Mouse (Mus musculus): ENCODE results near the gene Malrd1. TPM values are rescaled to one million over a fixed set of nuclear protein-coding genes. Genes with fewer than 3 reads are reported as not detected.
"Not testable (repeated sequence)": the region's sequence is repeated elsewhere in the genome, so short reads cannot be mapped to it uniquely, and the experiment has no call there.

Gene Malrd1
- polyA plus RNA-seq, 1 experiment: not detected

DNA sequence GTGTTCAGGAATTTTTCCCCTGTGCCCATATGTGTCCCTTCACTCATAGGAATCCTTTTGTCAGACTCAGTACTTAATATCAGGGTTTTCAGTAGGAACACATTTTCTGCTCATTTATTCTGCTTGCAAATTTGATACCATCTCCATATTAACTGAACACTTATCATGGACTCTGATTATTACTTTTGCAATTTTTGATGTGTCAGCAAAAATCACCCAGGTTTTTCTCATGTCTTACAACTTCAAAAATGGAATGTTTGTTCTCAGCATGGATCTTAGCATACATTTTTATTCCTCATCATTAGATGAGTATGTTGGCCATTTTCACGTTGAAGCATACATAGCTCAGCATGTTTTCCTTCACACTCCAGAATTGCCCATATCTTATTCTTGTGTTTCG is 258.5 kb downstream of the Malrd1 start:
- TF ChIP-seq GATA1 (IDR thresholded peaks at IDR 0.05; ENCODE audit: borderline replicate concordance, low read length) (no peak), FLI1 (IDR thresholded peaks at IDR 0.05; ENCODE audit: low read length) (no peak)
- H3K9me3 ChIP-seq: peaks cover 13% of the 10 kb centered on the region
- H3K4me3 ChIP-seq (replicated peaks): no peak overlapping the region
- H3K27me3 ChIP-seq (replicated peaks): no peaks in the 10 kb centered on the region
- H3K36me3 ChIP-seq (replicated peaks; ENCODE audit: low read length): no peaks in the 10 kb centered on the region
- H3K4me1 ChIP-seq: no peaks in the 10 kb centered on the region

DNA sequence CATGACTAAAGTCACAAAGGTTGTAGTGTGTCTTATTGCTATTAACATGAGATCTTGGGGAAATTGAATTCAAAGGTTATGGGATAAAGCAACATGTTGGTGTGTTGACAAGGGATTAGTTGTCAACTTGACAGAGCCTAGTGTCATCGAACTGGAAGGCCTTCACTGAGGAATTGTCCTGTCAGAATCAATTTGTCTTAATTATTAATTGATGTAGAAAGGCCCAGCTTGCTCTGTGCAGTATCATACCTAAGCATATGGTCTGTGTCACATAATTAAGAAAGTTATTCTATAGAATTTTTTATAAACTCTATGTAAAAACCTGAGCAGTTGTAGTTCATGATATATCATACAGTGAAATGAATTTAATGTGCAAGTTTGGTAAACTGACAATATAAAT is 289.4 kb downstream of the Malrd1 start:
- Histone ChIP-seq H3K9me3 (no peaks in the 10 kb centered on the region), H3K36me3 (replicated peaks; ENCODE audit: low read length) (no peaks in the 10 kb centered on the region), H3K4me1 (no peaks in the 10 kb centered on the region), H3K4me3 (replicated peaks) (no peak overlapping the region), H3K27me3 (replicated peaks) (no peaks in the 10 kb centered on the region)
- TF ChIP-seq FLI1 (IDR thresholded peaks at IDR 0.05; ENCODE audit: low read length): no peak
- no peak for TF ChIP-seq GATA1 (IDR thresholded peaks at IDR 0.05; ENCODE audit: borderline replicate concordance, low read length)

DNA sequence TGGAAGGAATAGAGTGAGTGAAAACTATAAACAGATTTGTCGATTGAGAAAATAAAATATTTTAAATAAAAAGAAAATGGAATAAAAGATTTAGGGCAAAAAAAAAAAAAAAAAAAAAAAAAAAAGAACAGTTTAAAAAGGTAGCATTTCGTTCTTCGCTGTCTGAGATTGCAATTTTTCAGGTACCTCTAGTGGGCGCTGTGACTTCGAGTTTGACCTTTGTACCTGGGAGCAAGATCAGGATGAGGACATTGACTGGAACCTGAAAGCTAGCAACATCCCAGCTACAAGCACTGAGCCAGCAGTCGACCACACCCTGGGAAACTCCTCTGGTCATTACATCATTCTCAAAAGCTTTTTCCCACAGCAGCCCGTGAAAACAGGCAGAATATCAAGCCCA is 343.1 kb downstream of the Malrd1 start:
- Histone ChIP-seq H3K4me1 (no peaks in the 10 kb centered on the region), H3K4me3 (replicated peaks) (no peak overlapping the region), H3K9me3 (no peaks in the 10 kb centered on the region), H3K36me3 (replicated peaks; ENCODE audit: low read length) (no peaks in the 10 kb centered on the region), H3K27me3 (replicated peaks) (no peaks in the 10 kb centered on the region)
- TF ChIP-seq FLI1 (IDR thresholded peaks at IDR 0.05; ENCODE audit: low read length): no peak
- no peak for TF ChIP-seq GATA1 (IDR thresholded peaks at IDR 0.05; ENCODE audit: borderline replicate concordance, low read length)

DNA sequence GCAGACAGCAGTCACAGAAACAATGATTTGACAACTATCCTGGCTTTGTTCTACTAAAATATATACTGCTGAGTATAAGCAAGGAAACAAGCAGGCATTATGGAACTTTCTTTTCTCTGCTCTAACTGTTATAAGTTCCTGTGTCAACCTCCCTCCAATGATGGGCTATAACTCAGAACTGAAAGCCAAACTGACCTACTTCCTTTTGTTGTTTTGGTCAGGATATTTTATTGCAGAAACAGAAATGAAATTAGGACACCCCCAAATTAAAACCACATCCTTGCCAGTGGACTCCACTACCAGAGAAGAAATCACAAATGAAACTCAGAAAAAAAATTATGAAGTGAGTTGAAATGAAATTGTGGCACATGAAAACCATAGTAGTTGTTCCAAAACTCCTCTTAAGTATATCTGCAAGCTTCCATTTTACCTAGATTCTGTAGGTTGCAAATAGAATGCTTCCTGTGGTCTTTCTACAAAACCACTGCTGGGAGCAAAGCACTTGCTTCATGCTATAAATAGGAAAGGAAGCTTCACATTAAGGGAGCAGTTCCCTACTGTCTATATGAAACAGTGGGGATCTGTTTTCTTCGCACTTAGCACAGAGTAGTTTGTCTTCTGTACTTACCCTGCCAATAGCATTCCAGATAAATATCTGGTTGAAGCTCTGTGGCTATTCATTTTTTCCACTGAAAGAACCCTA is 367.3 kb downstream of the Malrd1 start:
- H3K27me3 ChIP-seq (replicated peaks): no peaks in the 10 kb centered on the region
- H3K36me3 ChIP-seq (replicated peaks; ENCODE audit: low read length): no peaks in the 10 kb centered on the region
- H3K4me1 ChIP-seq: peaks cover 3% of the 10 kb centered on the region; the same call in 1 of the 2 replicates
- no peak for TF ChIP-seq FLI1 (IDR thresholded peaks at IDR 0.05; ENCODE audit: low read length)
- no peak for TF ChIP-seq GATA1 (IDR thresholded peaks at IDR 0.05; ENCODE audit: borderline replicate concordance, low read length)
- no peak overlapping the region for H3K4me3 ChIP-seq (replicated peaks)
- no peaks in the 10 kb centered on the region for H3K9me3 ChIP-seq

GRCm38 (mm10) chr2:15925432-15925831 is 399.2 kb downstream of the Malrd1 start:
- Histone ChIP-seq H3K36me3 (replicated peaks; ENCODE audit: low read length) (no peaks in the 10 kb centered on the region), H3K4me3 (replicated peaks) (no peak overlapping the region), H3K4me1 (no peaks in the 10 kb centered on the region), H3K9me3 (no peaks in the 10 kb centered on the region), H3K27me3 (replicated peaks) (no peaks in the 10 kb centered on the region)
- TF ChIP-seq GATA1 (IDR thresholded peaks at IDR 0.05; ENCODE audit: borderline replicate concordance, low read length) (no peak), FLI1 (IDR thresholded peaks at IDR 0.05; ENCODE audit: low read length) (no peak)

GRCm38 (mm10) chr2:15926041-15926440 is 399.8 kb downstream of the Malrd1 start:
- Histone ChIP-seq H3K27me3 (replicated peaks) (no peaks in the 10 kb centered on the region), H3K36me3 (replicated peaks; ENCODE audit: low read length) (no peaks in the 10 kb centered on the region), H3K9me3 (no peaks in the 10 kb centered on the region), H3K4me1 (no peaks in the 10 kb centered on the region), H3K4me3 (replicated peaks) (no peak overlapping the region)
- no peak for TF ChIP-seq GATA1 (IDR thresholded peaks at IDR 0.05; ENCODE audit: borderline replicate concordance, low read length)
- no peak for TF ChIP-seq FLI1 (IDR thresholded peaks at IDR 0.05; ENCODE audit: low read length)

- Histone ChIP-seq H3K27me3 (replicated peaks) (no peaks in the 10 kb centered on the region), H3K4me1 (no peaks in the 10 kb centered on the region), H3K9me3 (no peaks in the 10 kb centered on the region), H3K4me3 (replicated peaks) (no peak overlapping the region), H3K36me3 (replicated peaks; ENCODE audit: low read length) (no peaks in the 10 kb centered on the region)
- TF ChIP-seq GATA1 (IDR thresholded peaks at IDR 0.05; ENCODE audit: borderline replicate concordance, low read length): no peak
- no peak for TF ChIP-seq FLI1 (IDR thresholded peaks at IDR 0.05; ENCODE audit: low read length)
Observed at GRCm38 (mm10) chr2:15931479-15931878, 405.2 kb downstream of the Malrd1 start.

GRCm38 (mm10) chr2:15931924-15932323 is 405.6 kb downstream of the Malrd1 start:
- no peaks in the 10 kb centered on the region for H3K36me3 ChIP-seq (replicated peaks; ENCODE audit: low read length)
- H3K4me1 ChIP-seq: no peaks in the 10 kb centered on the region
- TF ChIP-seq FLI1 (IDR thresholded peaks at IDR 0.05; ENCODE audit: low read length) (no peak), GATA1 (IDR thresholded peaks at IDR 0.05; ENCODE audit: borderline replicate concordance, low read length) (no peak)
- no peak overlapping the region for H3K4me3 ChIP-seq (replicated peaks)
- H3K27me3 ChIP-seq (replicated peaks): no peaks in the 10 kb centered on the region
- no peaks in the 10 kb centered on the region for H3K9me3 ChIP-seq

DNA sequence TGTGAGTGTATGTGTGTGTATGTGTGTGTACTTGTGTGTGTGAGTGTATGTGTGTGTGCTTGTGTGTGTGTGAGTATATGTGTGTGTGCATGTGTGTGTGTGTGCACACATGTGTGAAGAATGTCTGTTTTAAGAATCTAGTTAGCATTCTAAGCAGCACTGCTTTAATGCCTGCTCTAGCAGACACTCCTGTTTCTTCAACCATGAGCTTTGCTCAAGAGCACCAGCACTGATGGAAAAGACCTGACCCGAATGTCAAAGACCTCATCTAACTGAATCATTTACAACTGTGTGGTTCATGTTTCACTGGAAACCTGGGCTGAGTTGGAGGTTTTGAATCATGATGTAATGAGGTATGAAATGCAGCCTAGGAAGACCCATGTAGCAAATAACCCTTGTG is 406.1 kb downstream of the Malrd1 start:
- Histone ChIP-seq H3K9me3 (no peaks in the 10 kb centered on the region), H3K4me3 (replicated peaks) (no peak overlapping the region), H3K36me3 (replicated peaks; ENCODE audit: low read length) (no peaks in the 10 kb centered on the region), H3K27me3 (replicated peaks) (no peaks in the 10 kb centered on the region), H3K4me1 (no peaks in the 10 kb centered on the region)
- TF ChIP-seq GATA1 (IDR thresholded peaks at IDR 0.05; ENCODE audit: borderline replicate concordance, low read length) (no peak), FLI1 (IDR thresholded peaks at IDR 0.05; ENCODE audit: low read length) (no peak)

DNA sequence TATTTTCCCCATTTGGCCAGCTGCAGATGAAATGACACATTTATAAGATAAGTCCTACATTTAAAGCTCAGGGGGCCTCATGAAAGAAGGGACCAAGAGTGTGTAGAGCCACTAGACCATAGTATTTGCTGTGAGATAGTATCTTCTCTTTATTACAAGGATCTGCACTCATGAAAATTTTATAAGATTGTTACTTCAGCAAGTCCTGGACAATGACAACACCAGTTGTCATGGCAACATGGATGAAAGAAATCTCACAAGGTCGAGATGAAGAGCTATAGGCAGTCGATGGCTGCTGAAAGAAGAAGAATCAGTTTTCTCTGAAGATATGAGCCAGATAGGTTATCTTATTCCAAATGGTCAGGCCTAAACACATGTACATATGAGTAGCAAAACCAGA is 476.6 kb downstream of the Malrd1 start:
- Histone ChIP-seq H3K36me3 (replicated peaks; ENCODE audit: low read length) (no peaks in the 10 kb centered on the region), H3K4me1 (no peaks in the 10 kb centered on the region), H3K9me3 (peaks cover 4% of the 10 kb centered on the region), H3K27me3 (replicated peaks) (no peaks in the 10 kb centered on the region), H3K4me3 (replicated peaks) (no peak overlapping the region)
- TF ChIP-seq FLI1 (IDR thresholded peaks at IDR 0.05; ENCODE audit: low read length): no peak
- no peak for TF ChIP-seq GATA1 (IDR thresholded peaks at IDR 0.05; ENCODE audit: borderline replicate concordance, low read length)

DNA sequence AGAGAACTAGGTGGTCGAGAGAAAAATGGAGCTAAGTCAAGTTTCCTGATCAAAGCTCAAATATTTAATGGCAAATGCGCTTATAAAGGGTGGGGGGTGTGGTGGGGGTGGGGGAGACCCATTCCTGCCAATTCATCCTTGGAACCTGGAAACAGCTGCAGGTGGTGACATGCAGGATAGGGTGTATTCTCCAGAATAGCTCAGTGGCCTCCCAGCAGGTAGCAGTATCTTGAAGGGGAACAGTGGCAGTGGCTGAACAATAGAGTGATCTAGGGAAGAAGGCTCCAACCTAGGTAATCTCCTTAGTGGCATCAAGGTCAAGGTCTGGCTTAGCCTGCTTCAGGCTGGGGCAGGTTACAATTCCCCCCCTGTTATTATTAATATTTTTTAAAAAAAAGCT is 490.8 kb downstream of the Malrd1 start:
- not testable (repeated sequence) for H3K36me3 ChIP-seq (replicated peaks; ENCODE audit: low read length); H3K9me3 ChIP-seq; H3K27me3 ChIP-seq (replicated peaks); H3K4me1 ChIP-seq; H3K4me3 ChIP-seq (replicated peaks)

DNA sequence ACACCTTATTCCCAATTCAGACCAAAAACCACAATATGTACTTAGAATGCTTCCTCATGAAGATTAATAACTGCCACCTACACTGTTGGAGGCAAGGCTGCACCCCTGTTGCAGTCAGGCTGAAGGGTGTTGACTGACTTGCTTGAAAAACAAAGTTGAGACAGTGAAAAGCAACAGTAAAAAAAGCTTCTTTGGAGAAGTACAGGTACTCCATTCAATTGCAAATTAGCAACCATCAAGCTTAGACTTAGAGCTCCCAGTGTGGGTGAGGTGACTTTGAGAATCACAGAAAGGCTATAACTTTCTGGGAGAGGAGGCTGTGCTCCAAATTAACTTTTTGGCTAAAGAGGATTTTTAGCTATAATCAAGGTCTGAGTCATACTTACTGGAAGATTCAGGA is 491.4 kb downstream of the Malrd1 start:
- not testable (repeated sequence) for H3K27me3 ChIP-seq (replicated peaks); H3K9me3 ChIP-seq; H3K4me3 ChIP-seq (replicated peaks); H3K4me1 ChIP-seq; H3K36me3 ChIP-seq (replicated peaks; ENCODE audit: low read length)
